Mouse (Mus musculus): ENCODE data around the gene Ppp5c.
"Not testable (repeated sequence)": the region's sequence is repeated elsewhere in the genome, so short reads cannot be mapped to it uniquely, and the experiment has no call there.

The Ppp5c gene

DNA sequence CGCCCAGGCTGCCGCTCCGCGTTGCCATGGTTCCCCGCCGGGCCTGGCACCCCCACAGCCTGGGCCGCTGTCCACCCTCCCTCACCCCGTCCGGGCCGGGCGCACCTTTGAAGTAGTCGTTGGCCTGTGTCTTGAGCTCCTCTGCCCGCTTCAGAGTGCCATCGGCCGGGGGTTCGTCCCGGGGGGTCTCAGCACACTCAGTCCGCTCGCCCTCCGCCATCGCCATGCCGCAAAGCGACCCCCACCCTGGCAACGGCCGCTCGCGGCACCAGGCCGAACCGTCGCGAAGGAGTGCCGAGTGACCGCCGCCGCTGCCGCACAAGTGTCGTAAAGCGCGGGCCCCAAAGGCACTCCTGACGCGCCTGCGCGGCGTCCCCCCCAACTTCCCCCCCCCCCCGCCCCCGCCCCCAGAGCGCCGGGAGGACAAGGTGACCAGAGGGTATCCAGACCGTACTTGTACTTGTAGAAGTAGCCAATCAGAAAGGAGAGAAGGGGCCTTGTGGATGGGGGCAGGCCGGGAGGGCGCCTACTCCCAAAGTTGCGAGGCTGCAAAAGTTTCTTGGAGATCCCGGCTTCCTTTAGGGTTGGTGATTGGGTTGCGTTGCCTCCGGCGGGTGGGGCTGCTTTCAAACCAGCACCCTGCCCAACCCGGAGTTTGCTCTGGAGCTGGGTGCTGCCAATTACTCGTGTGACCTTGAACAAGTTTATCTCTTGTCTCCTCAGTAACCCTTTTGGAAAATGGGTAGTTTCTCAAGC, at the start of gene Ppp5c:
Ppp5c (minus strand) TSS at position 337 of the 756 bp plus-strand sequence.
- peak; percentile 92 for DNase-seq (ENCODE audit: low spot score)

DNA sequence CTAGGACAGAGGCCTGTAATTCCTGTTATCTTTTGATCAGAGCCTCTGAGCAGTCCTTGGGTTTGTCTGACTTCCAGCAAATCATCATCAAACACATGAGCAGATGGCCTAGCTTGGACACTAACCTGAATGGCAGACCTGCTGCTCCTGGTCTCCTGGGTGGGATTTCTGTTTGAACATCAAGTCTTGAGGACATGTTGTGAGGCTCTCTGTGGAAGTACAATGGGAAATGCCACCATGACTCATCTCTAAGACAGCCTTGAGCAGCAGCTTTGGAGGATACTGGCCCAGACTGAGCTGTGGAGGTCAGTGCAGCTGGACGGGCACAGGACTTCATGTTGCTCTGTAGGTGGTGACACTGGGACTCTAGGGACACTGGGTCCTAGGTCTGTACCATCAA, 48.8 kb upstream of the Ppp5c start:
- no peak for DNase-seq (ENCODE audit: low spot score)

DNA sequence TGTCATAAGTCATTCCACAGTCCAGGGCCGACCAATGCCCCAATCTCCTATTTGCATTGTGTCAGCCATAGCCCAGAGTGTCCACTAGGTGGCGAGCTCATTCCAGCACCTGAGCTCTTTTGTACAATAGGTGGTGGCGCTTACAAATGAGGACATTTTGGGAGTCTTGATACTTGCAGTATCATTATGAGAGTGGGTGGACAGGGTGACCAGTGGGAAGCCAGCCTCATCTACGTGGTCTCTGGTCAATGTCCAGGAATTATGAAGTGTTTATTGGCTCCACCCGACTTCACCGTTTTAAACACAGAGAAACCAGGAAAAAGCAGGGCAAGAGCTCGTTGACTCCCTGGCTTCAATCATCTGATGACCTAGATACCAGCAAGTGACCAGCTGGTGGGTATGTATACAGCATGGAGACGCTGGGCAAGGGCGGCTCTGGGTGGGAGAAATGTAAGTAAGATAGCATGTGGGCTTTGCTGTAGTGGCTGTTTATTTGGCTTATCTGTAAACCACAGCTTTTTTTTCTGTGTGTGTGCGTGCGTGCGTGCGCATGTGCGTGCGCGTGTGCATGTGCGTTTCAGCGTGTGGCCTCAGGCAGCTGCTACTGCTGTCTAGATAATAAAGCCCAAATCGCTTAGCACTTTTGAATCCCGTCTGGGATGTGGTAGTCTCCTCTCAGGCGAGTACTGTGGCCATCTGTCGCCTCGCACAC, 46.3 kb upstream of the Ppp5c start, which contains the start of gene Psg16:
Psg16 (plus strand) TSS at position 137 of the 712 bp plus-strand sequence.
- DNase-seq (ENCODE audit: low spot score): peak; percentile 47

DNA sequence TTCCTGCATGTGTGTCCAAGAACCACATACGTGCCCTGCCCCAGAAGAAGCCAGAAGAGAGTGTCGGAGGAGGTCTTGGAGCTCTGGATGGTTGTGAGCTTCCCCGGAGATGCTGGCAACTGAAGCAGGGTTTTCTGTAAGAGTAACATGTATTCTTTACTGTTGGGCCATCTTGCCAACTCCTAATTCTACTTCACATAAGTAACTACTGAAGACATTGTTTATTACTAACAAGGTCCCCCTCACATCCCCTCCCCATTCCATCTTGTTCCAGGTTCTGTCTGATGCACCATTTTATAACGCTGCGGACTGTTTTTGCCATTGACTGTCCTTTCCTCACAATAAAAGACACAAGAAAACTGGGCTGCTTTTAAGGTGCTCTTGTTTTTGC, 45.8 kb upstream of the Ppp5c start:
- no peak for DNase-seq (ENCODE audit: low spot score)

DNA sequence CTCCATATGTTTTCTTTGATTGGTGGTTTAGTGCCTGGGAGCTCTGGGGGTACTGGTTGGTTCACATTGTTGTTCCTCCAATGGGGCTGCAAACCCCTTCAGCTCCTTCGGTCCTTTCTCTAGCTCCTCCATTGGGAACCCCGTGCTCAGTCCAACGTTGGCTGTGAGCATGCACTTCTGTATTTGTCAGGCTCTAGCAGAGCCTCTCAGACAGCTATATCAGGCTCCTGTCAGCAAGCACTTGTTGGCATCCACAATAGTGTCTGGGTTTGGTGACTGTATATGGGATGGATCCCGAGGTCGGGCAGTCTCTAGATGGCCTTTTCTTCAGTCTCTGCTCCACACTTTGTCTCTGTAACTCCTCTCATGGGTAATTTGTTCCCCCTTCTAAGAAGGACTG, 39.9 kb upstream of the Ppp5c start:
- DNase-seq (ENCODE audit: low spot score): not testable (repeated sequence)

DNA sequence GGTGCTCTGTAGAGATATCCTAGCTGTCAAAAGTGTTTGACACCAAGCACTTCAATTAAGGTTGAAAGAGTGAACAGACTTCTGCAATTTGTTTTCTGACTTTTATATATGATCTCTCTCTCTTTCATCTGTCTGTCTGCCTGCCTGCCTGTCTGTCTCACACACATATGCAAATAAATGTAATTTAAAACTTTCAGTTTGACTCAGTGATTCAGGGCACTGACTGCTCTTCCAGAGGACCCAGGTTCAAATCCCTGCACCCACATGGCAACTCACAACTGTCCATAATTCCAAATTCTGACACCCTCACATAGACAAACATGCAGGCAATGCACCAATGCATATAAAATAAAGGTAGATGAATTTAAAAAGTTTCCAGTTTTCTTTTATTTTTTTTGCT, 39.3 kb upstream of the Ppp5c start:
- no peak for DNase-seq (ENCODE audit: low spot score)

DNA sequence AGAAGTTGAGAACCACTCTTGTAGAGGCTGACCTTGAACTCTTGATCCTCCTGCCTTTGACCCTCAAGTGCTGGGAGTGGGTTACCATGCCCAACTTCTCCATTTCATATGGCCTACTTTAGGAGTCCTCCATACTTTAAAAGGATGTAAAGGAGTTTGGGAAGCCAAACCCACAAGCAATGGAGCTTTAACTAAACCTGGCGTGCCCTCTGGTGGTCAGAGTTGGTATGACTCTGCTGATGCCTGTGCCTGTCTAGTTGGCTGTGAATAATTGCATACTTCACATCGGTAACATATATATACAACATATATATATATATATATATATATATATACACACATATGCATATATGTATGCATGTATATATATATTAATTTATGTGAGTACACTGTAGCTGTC, 38.7 kb upstream of the Ppp5c start:
- peak; percentile 71 for DNase-seq (ENCODE audit: low spot score)

DNA sequence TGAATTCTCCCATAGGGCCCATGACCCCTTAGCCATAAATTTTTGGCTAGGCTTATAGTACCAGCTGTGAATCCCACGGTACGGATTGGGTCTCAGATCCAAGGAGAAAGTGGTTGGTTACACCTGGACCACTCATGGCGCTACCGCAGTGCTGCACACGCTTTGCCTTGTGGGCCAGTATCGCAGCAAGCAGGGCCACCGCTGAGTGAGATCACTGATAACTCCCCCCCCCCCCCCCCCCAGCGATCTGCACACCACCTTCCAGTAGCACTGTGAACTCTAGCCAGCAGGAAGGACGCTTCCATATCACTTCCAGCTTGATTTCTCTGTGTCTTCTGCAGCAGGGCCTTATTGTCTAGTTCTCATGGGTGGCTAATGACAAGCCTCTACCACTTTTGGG, 37.9 kb upstream of the Ppp5c start:
- no peak for DNase-seq (ENCODE audit: low spot score)

DNA sequence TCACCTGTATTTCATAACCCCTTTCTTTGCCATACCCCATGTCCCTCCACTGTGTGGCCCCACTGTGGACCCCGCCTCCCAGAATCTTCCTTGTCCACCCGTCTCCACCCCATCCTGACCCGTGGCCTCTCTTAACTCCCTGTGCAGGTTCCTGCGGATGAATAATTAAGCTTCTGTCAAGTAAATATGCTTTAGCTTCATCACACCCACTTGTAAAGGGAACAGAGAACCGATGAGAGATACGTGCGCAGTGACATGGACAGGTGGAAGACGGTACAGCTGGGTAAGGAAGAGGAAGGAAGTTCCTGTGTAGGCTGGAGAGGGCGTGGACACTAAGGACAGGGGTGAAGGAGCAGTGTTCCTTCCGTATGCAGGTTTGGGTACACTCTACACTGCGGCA, 35.1 kb upstream of the Ppp5c start:
- DNase-seq (ENCODE audit: low spot score): no peak

DNA sequence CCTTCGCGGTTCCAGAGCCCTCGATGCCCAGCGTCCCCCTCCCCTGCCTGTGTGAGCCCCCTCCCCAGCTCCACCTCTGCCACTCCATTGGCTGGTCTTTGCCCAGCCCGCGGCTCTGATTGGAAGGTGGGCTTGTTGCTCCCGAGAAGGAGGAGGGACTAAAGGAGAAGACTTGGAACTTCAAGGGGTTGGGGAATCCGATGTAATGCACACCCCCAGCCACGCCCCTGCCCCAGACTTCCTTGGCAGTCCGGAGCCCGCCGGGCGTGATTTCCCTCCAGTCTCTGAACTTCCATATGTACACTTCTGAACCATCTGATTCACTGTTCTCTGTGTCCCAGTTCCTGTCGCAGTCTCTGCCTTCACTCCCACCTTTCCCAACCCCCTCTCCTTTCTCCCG, 34.7 kb upstream of the Ppp5c start, which contains the start of gene Hif3a:
Hif3a (minus strand) TSS at position 39 of the 400 bp plus-strand sequence.
- peak; percentile 50 for DNase-seq (ENCODE audit: low spot score)

DNA sequence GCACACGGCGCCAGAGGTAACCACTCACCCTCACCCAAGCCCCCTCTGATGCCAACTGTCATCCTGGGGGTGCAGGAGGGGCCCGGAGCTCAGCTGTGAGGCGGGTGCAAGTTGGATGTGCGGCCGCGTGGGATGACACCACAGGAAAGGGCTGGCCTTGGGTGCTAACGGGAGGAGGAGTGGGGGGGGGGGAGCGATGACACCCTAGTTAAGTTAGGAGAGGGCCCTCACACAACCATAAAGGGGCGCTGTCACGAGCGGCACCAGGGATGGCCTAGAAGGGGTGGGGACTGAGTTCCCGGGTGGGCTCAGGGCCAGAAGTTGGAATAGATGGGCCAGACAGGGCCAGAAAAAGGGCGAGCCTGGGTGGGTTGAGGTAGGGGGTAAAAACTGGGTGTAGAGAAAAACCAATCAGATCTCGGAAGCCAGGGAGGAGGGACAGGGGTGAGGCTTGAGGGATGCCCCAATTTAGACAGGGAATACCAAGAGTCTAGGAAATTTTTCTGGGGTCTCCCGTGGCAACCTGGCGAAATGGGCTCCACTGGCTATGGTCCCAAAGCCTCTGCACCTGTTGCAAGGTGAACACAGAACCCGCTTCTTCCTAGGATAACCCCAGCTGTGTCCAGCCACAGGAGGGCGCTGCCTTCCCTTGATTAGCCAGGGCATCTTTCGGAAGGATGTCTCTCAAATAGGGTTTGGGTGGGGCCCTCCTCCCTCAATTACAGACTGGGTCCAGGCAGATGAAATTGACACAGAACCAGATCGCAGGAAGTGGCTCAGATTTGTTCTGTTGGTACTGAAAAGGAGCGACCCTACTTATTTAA, 33.3 kb upstream of the Ppp5c start:
- DNase-seq (ENCODE audit: low spot score): no peak

DNA sequence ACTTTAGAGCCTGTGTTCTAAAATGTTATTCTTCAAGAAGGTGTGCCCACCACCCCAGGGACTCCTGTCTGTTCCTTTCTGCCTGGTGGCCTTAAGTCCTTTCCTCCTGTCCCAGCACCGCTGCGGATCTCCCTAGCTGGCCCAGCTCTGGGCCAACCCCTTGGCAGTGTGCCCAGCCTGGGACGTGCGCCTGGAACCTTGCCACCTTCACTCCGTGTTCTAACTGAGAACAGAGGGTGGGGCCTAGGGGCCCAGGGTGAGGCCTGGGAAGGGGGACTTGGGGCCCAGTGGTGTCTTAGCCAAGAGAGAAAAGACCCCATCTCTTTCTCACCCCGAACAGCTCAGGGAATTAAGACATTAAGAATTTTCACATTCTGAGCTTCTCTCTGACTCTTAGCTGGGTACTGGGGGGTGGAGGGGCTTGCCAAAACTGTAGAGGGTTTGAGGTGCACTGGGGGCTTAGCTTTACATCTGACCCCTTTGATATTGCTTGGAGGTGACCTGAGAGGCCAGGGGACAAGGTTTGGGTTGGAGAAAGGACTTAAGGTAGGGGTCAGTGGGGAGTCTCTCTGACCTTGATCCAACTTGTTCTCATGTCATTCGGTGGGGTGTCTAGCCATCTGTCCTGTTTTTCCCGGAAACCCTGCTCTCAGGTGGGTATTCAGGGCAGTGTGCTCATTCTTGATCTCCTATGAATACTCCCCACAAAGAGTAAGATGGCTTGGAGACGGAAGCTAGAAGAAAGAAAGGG, 32.5 kb upstream of the Ppp5c start:
- DNase-seq (ENCODE audit: low spot score): peak; percentile 94

DNA sequence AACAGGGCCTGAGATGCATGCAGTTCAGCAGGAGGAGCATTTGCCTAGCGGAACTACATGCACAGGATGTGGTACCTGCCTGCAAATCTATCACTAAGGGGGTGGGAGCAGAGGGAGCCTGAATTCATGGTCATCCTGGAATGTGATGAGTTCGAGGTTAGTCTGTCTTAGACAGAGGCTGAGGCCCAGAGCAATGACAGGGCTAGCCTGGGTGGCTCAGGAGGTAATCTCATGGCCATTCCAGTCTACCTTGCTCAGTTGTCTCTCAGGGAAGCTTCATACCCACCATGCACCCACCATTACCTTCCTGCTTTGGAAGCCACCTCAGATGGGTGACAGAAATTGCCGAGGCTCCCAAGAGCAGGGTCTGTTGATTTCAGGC, 31.7 kb upstream of the Ppp5c start:
- no peak for DNase-seq (ENCODE audit: low spot score)

DNA sequence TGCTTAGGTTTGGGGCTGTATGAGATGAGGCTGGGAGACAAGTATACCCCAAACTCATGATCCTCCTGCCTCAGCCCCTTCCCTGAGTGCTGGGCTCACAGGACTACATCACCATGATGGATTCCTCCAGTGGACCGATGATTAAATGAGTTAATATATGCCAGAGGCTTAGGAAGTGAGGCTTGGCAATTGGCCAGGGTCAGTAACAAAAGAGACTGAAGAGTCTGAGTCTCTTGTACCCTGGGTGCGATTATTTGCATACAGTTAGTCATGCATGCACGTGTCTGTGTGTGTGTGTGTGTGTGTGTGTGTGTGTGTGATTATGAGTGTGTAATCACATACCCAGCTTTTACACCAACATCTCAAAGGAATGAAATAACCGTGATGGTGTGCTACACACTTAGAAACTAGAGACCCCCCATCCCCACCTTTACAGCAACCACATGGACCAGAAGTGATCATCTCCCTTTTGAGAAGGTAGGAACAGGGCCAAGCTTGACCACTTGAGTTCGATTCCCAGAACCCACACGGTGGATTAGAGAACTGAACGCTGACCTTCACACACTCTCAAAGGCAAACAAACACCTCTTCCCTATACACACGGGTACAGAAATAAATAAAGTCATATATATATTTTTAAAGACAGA, 31.2 kb upstream of the Ppp5c start:
- DNase-seq (ENCODE audit: low spot score): no peak

DNA sequence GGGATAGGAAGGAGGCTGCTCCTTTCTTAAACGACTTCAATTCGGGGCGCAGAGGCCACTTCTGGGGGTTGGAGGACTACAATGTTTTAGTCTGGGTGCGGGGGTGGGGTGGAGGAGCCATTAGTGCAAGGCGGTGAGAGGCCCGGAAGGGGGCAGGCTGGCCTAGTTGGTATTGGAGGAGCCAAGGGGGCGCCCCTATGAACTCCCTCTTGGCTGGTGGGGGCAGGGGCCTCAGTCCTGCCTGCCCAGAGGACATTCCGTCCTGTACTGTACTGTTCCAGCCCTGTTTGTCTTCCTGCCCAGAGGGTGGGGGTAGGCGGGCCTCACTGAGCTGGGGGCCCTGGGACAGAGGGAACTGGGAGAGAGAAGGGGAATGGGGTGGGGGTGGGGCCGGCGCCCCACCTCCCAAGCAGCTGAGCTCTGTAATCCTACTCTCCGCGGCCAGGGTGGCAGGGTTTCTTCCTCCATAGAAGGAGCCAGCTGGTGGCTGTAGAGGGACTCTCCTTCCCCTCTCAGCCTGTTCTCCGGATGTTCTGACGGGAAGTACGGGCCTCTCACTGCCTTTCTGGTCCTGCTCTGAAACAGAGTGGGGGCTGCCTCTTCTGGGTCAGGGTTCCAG, 30.5 kb upstream of the Ppp5c start:
- peak; percentile 67 for DNase-seq (ENCODE audit: low spot score)

DNA sequence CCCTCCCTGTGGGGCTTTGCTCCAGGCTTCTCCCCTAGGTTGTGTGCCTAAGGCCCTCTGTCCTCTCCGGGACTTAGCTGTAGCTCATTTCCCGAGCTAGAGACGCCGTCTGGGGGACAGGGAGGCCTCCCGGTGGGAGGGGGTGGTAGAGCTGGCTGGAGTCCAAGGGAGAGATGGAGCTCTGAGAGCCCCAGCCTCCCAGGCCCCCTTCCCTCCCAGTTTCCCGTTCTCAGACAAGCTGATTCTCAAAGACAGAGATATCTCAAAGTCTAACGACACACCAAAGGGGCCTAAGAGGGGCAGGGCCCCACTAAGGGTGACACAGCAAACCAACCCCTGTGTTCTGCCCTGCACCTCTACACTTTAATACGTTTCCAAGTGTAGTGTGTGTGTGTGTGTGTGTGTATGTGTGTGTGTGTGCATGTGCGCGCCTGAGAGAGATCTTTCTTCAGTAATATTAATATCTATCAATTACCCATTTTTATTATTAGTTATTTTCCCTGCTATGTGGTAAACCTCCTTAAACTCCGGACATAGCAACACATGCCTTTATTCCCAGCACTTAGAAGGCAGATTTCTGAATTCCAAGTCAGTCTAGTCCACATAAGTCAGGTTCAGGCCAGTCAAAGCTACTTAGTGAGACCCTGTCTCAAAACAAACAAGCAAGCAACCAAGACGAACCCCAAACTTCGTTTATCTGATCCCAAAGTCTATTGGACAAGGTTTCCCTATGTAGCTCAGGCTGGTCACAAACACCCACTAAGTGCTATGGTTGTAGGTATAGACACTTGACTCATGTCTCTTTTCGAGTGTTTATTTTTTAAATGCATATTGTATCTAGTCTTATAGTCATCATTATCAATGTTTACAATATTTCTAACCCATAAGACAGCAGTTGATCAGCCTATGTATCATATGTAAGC, 29.1 kb upstream of the Ppp5c start:
- DNase-seq (ENCODE audit: low spot score): no peak

DNA sequence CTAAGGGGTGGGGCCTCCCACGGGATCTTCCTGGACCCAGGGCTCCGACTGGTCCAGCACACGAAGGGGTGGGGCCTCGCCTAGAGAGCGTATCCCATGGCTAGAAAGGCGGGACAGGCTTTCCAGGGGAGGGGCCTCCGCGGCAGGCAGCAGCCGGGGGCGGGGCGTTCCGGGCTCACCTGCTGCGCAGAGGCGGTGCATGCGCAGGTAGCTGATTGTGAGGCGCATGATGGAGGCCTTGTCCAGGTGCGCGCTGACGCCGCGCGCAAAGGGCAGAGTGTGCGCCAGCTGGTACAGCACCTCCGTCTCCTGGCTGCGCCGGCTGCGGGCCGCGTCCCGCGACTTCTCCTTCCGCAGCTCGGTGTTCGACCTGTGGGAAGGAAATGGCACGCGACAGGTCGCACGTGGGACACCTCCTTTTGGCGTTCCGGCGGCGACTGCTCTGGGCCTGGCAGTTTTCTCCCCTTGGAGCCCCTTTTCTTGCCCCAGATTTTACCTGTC, 28.4 kb upstream of the Ppp5c start:
- peak; percentile 83 for DNase-seq (ENCODE audit: low spot score)

DNA sequence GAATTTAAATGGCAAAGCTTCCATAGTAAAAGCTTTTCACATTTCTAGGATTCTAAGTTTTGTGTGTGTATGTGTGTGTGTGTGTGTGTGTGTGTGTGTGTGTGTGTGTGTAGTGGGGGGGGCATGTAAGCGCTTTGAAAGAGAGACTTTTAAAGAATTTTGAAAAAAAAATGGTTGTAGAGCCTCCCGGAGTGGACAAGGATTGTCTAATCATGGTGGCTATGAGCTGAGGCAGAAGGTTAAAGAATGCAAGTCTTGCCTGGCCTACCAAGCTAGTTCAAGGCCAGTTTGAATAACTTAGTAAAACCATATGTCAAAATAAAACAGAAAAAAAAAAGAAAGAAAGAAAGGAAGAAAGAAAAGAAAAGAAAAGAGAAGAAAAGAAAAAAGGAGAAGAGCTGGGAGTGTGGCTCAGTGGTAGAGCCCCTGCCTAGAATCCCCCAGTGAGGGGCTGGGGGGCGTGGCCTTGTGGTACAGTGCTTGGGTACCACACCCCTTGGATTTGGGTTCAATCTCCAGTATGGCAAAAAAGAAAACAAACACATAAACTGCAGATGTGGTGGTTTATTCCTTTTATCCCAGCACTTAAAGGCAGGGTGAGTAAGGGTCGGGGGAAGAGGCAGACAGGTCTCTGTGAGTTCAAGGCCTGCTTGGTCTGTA, 27.7 kb upstream of the Ppp5c start:
- DNase-seq (ENCODE audit: low spot score): no peak
